Mouse (Mus musculus) left cerebral cortex, postnatal 25 days (tissue): ENCODE data around the gene Mob2. TPM values are rescaled to one million over a fixed set of nuclear protein-coding genes. Genes with fewer than 3 reads are reported as not detected.

ENCODE experiments used
- DNase-seq, 2 experiments: peaks; one replicate each; pipeline ENCODE4 v3.0.0; 2022; ENCODE audit warnings: low spot score in 2 of 2, mixed read lengths in 1 of 2
- intact Hi-C: fragments of 180-260 bp; cut with DNase I; formaldehyde crosslinking; loops from one replicate; pipeline ENCODE4 v1.15.1; 2025
- total RNA-seq, 2 experiments: library from RNA; stranded (reverse); gene quantifications; 2 replicates each; pipeline ENCODE4 v1.2.3; 2021

Mob2 gene
- total RNA-seq, 2 experiments from 2014 or later, result 33.7 to 37.8 TPM

DNA sequence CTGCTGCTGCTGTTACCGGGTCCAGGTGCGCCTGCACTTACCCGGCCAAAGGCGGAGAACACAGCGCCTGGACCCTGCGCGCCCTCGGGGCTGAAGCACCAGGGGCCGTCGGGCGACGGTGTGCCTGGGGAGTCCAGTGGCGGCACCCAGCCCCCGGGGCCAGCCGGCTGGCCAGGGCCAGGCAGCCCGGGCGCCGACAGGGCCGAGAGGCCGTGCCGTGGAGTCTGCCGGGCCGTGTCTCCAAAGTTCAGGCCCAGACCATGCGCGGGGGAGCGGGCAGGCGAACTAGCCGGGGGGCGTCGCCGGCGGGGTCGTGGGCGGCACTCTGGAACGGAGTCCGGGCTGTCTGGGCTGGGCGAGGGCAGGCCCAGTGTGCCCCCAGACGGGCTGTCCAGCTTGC lies 21.3 kb upstream of the Mob2 start:
- intact Hi-C loops, result no loop called here
- DNase-seq, result no peak

DNA sequence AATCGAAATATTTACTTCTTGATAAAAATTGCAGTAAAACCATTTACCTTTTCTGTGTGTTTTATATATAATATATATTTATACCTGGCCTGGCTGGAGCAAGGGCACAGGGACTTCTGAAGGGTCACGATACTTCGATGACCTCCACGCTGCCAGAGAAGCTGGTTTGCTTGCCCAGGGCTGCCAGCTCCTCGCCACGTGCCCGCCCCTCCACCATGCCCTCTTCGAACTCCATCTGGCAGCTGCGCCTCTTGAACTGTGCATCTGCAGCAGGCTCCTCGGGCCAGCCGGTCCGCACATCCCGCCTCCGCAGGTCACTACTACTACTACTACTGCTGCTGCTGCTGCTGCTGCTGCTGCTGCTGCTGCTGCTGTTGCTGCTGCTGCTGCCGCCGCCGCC lies 20.9 kb upstream of the Mob2 start:
- intact Hi-C loops, result no loop called here

DNA sequence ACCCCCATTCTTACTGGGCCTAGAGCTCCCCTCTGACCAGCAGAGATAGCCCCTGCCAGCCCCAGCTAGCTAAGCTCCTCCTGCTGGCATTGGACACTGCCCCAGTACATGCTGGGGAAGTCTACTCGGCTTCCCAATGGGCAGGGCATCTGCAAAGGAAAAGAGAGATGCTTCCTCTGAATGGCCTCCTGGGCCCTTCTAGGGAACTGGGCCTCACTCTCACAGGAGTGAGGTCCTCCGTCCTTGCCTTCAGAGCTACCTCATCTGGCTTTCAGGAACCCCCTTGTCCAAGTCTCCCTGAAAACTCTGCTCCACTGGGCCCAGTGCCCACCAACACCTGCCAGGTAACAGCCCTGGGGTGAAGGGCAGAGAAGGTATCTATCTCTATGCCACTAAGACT lies 20.0 kb upstream of the Mob2 start:
- intact Hi-C loops, result no loop called here
- DNase-seq, result no peak

More for the DNA sequence above, 20.9 kb upstream of the Mob2 start:
- no peak for DNase-seq

DNA sequence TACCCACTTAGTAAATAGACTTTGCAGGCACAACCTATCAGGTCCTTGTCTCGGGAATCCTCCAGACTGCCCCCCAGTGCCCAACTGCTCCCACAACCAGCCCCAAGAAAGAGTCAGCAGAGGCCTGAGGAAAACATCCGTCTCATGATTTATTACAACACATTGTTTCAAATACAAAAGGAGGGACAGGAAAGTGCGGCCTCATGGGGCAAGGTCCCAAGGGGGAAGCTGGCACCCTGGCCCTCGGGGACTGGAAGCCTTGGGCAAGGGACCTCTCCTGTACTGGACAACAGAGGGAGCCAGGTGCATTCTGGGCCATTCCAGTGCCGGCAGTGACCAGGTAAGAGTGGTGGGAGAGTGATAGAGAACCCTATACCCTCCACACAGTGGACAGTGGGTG lies 18.5 kb upstream of the Mob2 start:
- intact Hi-C loops, result no loop called here
- no peak for DNase-seq

DNA sequence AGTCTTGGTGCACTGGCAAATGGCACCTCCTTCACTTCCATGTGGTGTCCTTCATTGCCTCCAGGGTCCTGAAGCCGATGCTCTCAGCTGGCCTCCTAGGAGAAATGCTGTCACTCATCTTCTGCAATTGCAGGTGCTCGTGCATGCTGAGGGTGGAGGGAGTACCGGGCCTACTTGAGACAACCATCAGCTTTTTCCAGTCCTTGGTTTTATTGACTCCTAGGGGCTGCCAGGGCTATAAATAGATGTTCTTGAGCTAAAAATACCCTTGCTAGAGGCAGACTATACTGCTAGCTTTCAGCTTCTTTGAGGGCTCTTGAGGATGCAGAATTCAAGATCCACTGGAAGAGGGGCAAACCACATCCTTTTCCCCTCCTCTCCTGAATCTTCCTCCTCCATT lies 16.3 kb upstream of the Mob2 start:
- intact Hi-C loops, result no loop called here
- peak in 1 of 2 experiments; percentile 46 for DNase-seq

DNA sequence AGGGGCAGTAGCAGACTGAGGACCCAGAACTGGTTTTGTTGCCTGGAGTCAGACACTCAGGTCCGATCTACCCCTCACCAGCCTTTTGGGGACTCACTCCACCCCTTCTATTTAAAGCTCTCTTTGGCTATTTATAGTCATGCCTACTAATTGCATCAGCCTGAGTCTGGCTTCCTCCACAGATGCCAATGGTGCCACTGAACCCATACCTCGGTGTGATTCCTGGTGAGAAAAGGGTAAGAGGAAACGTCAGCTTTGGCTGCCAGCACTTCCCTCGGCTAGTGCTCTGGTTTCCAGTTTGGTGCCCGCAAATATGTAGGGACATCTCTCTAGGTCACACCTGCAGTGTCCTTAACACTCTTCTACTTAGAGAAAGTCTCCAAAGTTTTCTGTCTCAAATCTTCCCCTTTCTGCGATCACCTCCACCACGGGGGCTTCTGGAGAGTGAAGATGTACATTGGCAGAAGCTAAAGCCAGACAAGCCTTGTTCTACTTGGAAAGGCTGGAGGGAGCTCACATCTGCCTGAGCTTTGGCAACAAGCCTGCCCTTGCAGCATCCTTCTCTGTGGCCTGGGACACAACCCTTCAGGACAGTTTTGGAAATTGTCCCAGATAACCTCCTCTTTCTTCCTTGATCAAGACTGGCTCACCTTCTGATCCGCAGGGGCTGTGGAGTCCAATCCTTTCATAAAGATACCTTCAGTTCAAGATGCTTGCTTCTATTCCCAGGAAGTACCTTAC lies 13.5 kb upstream of the Mob2 start:
- intact Hi-C loops, result no loop called here
- DNase-seq, result no peak

DNA sequence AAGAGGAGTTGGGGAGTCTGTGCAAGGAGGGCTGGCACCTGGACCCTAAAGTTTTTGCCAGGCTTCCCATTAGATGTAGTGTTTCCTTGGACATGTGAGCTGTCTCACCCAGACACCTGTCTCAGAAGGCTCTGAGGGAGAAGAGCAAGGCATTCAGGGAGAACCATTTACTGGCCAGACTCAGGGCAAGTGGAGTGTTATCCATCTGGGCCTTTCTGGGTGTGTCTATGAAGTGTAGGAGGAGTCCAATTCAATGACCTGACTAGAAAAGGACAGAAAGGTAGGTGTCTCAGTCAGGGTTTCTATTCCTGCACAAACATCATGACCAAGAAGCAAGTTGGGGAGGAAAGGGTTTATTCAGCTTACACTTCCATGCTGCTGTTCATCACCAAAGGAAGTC lies 10.9 kb upstream of the Mob2 start:
- intact Hi-C loops, result loop anchor here (1.0 kb wide), 1 partner anchor 27 kb away; no protein-coding TSS in a partner anchor

DNA sequence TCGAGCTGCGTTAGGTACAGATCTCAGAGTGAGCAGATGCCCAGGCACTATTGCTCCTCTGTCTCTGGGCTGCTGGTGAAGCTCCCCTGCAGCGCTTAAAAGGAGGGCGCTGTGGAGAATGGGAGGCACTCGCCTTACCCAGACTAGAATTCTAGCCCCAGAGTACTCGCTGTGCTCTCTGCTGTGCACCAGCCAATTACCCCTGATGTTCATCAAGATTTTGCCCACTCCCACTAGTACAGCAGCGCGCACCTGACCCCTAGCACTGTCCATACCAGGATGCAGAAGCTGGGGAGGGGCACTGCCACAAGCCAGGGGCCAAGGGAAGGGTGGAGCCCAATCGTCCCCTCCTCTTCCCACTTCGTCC lies 10.3 kb upstream of the Mob2 start:
- intact Hi-C loops, result loop anchor here (1.0 kb wide), 1 partner anchor 27 kb away; no protein-coding TSS in a partner anchor
- DNase-seq, result peak in 1 of 2 experiments; percentile 45

More for the DNA sequence above, 10.9 kb upstream of the Mob2 start:
- no peak for DNase-seq

DNA sequence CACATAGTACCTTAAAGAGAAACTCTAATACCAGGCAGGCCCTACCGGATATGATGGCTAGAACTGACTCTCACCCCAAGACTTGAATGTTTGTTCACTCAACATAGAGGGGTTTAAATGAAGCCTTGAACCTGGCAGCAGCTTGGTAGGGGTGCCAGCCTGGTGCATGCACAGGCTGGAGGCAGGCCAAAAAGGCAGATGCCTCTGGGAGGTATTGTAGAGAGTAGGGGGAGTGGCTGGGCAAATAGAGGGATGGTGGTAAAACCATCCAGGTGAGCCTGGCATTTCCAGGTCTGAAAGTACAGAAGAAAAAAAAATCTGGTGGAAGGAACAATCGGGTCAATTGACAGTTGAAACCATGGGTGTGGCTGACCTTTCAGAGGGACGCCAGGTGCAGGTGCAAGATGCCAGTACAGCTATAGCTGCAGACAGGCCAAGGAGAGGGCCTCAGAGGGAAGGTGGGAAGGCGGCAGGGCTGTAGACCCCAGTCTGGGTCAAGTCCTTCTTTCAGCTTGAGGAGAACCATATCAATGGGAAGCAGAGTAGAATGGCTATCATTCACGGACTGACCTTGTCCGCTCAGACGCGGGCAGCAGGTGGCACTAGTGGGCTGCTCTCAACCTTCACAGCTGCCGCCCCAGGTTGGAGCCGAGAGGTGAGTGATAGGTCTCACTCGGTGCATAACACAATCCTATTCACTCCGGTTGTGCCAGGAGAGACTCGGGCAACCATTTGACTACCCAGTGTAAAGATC lies 9.8 kb upstream of the Mob2 start:
- DNase-seq, result peak; percentile 73 to 74
- intact Hi-C loops, result loop anchor here (1.0 kb wide), 1 partner anchor 28 kb away; no protein-coding TSS in a partner anchor

DNA sequence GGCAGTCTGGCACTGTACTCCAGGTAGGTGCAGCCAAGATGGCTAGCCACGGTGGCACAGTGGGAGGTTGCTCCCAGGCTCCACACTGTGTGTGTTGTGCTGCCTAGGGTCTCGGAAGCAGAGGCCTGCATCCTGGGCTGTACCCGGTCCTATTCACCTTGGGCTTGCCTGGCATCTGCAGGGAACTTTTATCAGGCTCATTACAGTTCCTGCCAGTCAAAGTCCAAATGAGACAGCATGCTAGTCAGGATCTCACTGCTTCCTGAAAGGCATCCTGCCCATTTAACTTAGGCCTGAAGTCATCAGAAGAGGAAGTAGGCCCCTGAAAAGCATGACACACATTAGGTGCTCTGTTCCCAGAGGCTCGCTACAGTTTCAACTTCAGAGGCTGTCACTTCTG lies 7.6 kb upstream of the Mob2 start:
- DNase-seq, result no peak
- intact Hi-C loops, result loop anchor here (5.0 kb wide), 1 partner anchor 99 kb away; the partner anchor contains the start of gene Gm4553

DNA sequence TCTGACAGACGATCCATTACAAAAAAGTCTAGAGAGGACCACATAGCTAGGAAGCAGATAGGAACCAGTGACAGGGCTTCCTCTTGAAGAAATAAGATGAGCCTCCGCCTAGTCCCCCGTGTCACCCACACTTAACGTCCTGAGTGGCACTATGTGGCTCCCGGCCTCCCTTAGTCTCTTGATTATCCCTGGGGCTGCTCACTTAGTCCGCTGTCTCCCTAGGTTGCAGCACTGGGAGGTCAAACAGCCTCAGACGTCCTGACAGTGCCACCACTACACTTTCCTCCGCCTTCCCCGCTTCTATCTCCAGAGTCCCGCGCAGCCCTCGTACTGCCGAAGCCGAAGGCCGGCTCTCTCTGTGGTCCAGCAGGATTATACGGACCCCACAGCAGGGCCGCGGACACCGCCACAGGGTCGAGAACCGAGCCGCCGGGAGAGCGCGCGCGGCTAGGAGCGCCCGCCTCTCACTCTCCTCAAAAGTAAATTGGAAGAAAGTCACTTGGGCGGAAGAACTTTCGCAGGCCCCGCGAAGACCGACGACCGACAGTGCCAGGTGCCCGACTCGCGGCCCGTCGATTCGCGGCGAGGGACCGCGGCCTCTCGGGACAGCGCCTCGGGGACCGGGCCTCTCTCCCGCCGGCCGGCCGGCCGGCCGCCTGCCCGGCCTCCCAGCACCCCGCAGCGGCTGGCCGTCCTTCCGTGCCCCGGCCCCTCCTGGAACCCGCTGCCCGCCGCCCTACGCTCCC lies 507 bp downstream of the Mob2 start:
- intact Hi-C loops, result no loop called here

DNA sequence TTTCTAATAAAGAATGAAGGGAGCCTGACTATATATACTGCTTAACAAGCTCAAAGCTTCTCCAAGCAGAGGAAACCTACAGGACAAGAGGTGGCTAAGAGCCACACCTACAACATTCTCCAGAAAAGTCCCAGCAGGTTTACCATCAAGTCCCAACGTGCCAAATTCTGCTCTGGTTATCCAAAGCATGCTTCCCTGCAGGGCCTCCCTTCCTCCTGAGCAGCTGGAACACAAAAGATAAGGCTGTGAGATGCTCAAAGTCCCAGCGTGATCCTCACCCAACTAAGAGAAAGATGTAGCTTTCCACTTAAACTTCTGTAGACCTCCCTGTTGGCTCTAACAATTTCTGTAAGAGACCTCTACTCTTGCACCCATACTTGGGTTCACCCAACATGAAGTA lies 1.8 kb downstream of the Mob2 start:
- DNase-seq, result no peak
- intact Hi-C loops, result no loop called here

More for the DNA sequence above, 507 bp downstream of the Mob2 start:
- DNase-seq, result no peak

DNA sequence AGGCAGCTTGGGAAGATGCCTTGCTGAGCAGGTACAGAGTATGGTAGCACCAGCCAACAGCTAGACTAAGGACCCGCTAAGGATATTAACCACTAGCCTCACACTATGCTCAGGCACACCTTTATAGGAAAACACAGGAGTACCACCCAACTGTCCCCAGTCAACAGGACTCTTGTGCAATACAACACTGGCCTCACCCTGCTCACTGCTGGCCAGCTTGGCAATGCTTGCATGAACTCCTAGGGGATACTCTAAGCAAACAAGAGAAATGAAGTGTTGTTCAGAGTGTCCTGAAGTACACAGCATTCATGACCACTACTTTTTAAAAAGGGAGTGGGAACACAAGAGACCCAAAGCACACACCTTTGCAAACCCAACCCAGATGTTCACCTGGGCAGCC lies 3.7 kb downstream of the Mob2 start:
- no peak for DNase-seq
- intact Hi-C loops, result no loop called here

DNA sequence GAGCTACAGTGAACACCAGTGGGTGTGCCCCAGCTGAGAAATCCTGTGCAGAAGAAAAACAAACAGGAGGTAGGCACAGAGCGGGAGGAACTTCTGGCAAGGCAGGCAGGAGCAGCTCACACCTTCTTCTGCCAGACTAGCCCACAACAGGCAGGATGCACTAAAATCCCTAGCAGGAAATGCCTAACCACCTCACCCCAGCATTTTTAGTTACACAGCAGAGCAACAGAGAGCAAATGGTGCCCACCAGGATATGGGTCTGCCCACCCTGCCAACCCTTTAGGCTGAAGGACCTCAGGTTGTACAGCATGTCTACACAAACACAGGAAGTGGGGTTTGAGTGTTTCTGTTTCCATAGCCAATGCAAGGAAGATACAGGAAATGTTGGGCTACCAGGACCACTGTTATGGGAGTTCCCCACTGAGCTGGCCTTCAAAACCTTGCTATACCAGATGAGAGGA lies 4.2 kb downstream of the Mob2 start:
- intact Hi-C loops, result no loop called here
- no peak for DNase-seq

DNA sequence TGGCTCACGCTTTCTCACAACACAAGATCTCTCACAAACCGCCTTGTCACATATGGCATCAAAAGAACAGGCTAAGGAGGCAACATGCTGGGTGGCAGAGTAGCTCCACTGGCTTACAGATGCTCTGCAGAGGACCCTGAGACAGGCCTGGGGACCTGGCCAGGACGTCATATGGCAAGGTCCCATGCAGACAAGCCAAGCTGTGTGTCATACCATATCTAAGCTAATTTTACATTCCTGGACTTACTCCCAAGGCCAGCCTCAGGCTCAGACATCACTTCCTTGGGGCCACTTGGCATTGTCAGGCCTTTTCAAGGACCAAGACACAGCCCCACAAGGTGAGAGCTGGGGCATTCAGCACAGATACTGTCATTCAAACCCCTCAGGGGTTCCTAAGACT lies 5.4 kb downstream of the Mob2 start:
- intact Hi-C loops, result no loop called here

DNA sequence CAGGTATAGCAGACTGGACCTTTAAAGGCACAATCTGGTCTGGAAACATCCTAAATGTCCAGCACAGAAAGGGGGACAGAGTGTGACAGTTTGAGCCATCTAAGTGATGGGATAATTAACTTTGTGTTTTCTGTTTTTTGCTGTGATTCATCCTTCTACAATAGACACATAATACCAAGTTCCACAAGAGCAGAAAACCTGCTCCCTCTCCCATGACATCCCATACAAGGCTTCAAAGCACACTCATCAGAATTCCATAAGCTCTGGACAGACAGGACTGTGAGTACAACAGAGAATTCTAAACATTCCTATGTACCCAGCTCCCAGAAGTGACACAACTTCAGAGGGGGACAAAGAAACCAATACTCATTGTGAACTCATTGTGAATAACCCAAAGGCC lies 10.3 kb downstream of the Mob2 start:
- DNase-seq, result no peak
- intact Hi-C loops, result no loop called here

More for the DNA sequence above, 5.4 kb downstream of the Mob2 start:
- DNase-seq, result no peak

DNA sequence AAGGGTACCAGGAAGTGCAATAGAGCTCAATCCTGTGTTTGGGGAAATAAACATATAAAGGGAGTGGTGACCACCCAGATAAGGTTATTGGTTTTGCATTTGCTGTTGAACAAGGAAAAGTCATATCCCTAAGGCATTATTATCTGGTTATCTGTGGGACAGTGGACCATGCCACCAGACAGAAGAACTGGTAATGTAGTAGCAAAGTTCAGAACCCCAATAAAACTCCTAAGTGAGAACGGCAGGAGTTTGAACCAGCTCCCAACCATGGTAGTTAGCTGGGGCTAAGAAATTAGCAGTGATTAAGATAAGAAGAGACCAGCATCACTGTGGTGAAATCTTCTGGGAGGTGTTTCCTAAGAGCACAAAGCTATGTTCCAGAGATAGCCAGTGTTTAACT lies 14.9 kb downstream of the Mob2 start:
- DNase-seq, result no peak
- intact Hi-C loops, result no loop called here

DNA sequence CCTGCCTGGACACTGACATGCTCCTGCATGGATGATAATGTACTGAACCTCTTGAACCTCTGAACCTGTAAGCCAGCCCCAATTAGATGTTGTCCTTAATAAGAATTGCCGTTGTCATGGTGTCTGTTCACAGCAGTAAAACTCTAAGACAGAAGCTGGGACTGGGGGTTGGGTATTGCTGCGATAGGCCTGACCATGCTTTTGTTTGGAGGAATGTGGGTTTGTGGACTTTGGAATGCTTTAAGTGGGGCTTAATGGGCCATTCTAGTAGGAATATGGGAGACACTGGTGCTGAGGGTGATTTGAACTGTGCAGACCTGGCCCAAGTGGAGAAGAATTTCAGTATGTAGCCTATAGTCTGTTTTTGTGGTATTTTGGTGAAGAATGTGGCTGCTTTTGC lies 15.5 kb downstream of the Mob2 start:
- intact Hi-C loops, result no loop called here
- DNase-seq, result no peak

DNA sequence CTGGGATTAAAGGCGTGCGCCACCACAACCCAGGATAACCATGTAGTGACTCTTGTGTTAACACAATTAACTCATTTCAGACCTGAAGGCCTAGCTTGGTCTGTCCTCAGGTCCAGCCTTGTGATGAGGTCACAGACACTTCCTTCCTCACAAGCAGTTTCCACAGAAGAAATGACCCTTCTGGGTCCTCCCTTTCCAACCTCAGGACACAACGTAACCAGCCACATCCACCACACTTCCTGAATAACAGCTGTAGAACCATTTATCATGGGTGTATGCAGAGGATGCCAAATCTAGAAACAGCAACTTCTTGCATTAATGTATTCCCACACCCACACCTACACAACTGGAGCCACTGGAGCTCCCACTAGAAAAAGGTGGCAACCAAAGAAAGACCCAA lies 20.1 kb downstream of the Mob2 start:
- intact Hi-C loops, result no loop called here
- no peak for DNase-seq

DNA sequence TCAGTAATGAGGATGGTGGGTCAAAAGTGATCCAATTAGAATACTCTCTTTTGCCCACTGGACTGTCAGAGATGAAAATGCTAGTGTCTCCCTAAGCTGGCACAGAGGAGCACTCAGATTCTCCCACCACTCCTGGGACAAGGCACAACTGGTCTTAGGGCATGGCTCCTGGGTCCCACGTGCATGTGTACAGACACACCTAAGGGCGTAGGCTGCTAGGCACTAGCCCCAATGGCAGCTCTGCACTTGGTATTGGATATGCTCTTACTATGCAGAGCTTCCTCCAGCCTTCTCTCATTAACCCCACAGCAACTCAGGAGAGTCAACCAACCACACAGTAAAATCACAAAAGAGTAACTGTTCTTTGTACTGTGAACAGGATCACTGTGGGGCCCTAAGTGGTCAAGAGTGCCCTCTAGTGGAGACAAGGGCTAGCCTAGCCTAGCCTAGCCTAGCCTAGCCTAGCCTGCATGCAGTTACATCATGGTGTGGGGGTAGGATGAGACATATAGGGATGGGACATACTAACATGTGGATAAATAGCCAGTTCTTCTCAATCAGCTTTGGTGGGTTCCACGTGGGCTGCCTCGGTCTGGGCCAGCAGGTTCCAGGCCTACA lies 23.2 kb downstream of the Mob2 start:
- DNase-seq, result peak; percentile 24 to 65
- intact Hi-C loops, result no loop called here
